Mouse (Mus musculus) lung, postnatal 0 days (tissue): ENCODE measurements at regions not wholly inside any gene's neighbourhood (a gene's known extent, or its start where the extent isn't known, plus 50 kb on each side); places are given as distances from the start of the nearest gene placed in this dataset.

ENCODE experiments used
- ATAC-seq: fragments of 200-750 bp; cut with Nextera tagmentation; 2 replicates; pipeline ENCODE4 v1.8.0; 2017; ENCODE audit warnings: moderate library complexity
- DNase-seq: peaks from one replicate; pipeline ENCODE4 v3.0.0-alpha.2; 2016; ENCODE audit warnings: low spot score
- H3K27ac ChIP-seq: fragments of 300-500 bp; sonication (generic); 2 replicates; pipeline ENCODE4 v1.5.1; 2014; ENCODE audit warnings: antibody characterized with exemption, mild to moderate bottlenecking, low read length, mixed read lengths
- H3K27me3 ChIP-seq: fragments of 300-500 bp; sonication (generic); replicated peaks from 2 replicates; pipeline ENCODE4 v1.6.1; 2014; ENCODE audit warnings: low read length, mixed read lengths; ENCODE audit not compliant: insufficient read depth
- H3K36me3 ChIP-seq: fragments of 300-500 bp; sonication (generic); 2 replicates; pipeline ENCODE4 v1.6.1; 2014; ENCODE audit warnings: low read length, mixed read lengths; ENCODE audit not compliant: insufficient read depth
- H3K4me1 ChIP-seq: fragments of 300-500 bp; sonication (generic); 2 replicates; pipeline ENCODE4 v1.6.1; 2014; ENCODE audit warnings: antibody characterized with exemption, low read depth, low read length, mixed read lengths; ENCODE audit not compliant: insufficient read depth
- H3K4me2 ChIP-seq: fragments of 300-500 bp; sonication (generic); replicated peaks from 2 replicates; pipeline ENCODE4 v1.6.1; 2014; ENCODE audit warnings: low read depth, mild to moderate bottlenecking, low read length, moderate library complexity, mixed read lengths
- H3K4me3 ChIP-seq: fragments of 300-500 bp; sonication (generic); 2 replicates; pipeline ENCODE4 v1.5.1; 2014; ENCODE audit warnings: low read depth, low read length
- H3K9ac ChIP-seq: fragments of 300-500 bp; sonication (generic); replicated peaks from 2 replicates; pipeline ENCODE4 v1.6.1; 2014; ENCODE audit warnings: low read depth, mild to moderate bottlenecking
- H3K9me3 ChIP-seq: fragments of 300-500 bp; sonication (generic); 2 replicates; pipeline ENCODE4 v1.6.1; 2016; ENCODE audit warnings: low read length, mixed read lengths
- CTCF ChIP-seq: IDR thresholded peaks from 2 replicates; pipeline ENCODE4 v1.5.1; 2016; ENCODE audit warnings: antibody characterized with exemption, mild to moderate bottlenecking
- EP300 ChIP-seq: IDR thresholded peaks from 2 replicates; pipeline ENCODE4 v1.6.1; 2016; ENCODE audit warnings: antibody characterized with exemption, mild to moderate bottlenecking, control low read depth
- WGBS: fragments of 180-500 bp; shearing (Covaris S2); extraction: QIAGEN DNeasy Blood & Tissue Kit; methylation state at CpG from one replicate; pipeline ENCODE4 v1.1.7; 2014; 5-methylcytosine and 5-hydroxymethylcytosine counted together

DNA sequence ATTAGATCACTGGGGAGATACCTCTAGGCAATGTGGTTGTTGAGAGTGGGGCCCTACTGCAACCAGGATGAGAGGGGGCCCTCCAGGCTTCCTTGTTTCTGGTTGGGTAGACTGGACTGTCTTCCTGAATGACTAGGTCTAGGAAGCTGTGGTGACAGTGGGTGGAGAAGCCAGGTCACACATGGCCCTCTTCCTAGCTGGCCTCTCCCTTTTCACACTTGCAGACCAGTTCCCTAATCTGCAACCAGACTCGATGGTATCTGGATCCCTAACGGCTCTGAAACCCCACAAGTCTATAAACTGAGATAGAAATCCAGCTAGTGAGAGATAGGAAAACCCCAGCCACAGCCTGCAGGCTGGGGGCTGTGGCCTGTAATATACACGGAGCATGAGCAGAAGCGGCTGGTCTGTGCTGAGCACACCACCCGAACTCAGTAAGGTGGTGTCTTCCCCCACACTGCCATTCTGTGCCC, 87.8 kb downstream of the Cpn2 start:
- DNase-seq, result no peak
- Histone ChIP-seq H3K27me3 (no peaks in the 10 kb centered on the region), H3K36me3 (no peaks in the 10 kb centered on the region), H3K4me1 (peaks cover 8% of the 10 kb centered on the region), H3K9me3 (no peaks in the 10 kb centered on the region), H3K4me3 (no peak overlapping the region), H3K27ac (no peak overlapping the region), H3K4me2 (no peak overlapping the region), H3K9ac (no peak overlapping the region)
- no peak for ATAC-seq
- 67% methylated on average over 5 of the region's 5 CpGs for WGBS
- TF ChIP-seq EP300, result no peak
- TF ChIP-seq CTCF, result no peak

DNA sequence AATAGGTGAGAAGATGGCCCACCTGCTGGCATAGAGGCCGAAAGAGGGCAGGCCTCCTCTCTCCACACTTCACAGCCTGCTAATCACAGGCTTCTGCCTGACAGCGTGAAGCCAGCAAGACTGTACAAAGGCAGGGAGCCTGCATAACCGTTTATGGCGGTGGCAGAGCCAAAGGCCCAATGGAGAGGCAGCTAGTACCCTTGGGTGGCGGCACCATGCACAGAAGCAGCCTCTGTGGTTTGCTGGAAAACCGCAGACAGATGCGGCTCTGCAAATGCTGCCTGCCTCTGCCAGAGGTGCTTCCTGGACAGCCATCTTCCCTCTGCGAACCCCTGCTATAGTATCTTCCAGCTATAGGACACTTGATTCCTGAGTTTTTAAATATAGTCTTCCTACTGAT, 86.2 kb downstream of the Cpn2 start:
- DNase-seq, result no peak
- TF ChIP-seq EP300 (no peak), CTCF (no peak)

DNA sequence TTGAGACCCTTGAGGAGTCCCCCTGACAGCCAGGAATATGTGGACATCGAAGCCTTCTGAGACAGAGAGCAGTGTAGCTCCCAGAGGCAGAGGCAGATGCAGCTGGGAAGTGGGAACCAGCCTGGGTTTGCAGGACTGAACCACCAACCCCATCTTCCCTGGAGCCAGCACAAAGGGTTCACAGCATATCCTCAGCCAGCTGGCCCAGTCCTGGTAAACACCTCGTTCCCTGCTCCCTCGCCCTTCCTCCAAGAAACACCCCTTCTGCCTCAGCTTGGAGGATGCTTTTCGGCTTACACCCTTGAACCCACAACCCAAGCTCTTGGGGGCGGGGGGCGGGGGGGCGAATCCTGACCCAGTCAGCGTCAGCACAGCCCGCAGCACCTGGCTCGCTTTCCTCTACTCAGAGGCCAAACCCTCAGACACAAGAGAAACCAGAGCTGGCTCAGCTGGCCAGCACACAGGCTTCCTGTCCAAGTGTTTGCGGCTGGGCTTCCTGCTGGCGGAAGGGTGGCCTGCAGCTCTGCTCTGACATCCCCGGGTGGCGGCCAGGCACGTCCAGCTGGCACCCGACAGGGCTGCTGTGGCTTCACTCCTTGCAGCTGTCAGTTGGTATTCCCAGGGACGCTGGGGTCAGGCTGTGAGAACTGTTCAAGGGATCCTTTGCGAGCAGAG, 82.6 kb downstream of the Cpn2 start:
- H3K4me1 ChIP-seq, result peaks cover 31% of the 10 kb centered on the region

More for the DNA sequence above, 86.2 kb downstream of the Cpn2 start:
- H3K4me1 ChIP-seq, result peaks cover 15% of the 10 kb centered on the region
- no peaks in the 10 kb centered on the region for H3K36me3 ChIP-seq
- H3K9ac ChIP-seq, result no peak overlapping the region
- no peak overlapping the region for H3K4me3 ChIP-seq
- H3K27me3 ChIP-seq, result no peaks in the 10 kb centered on the region
- no peaks in the 10 kb centered on the region for H3K9me3 ChIP-seq
- WGBS, result 79% methylated on average over 8 of the region's 8 CpGs
- no peak overlapping the region for H3K27ac ChIP-seq
- H3K4me2 ChIP-seq, result no peak overlapping the region
- no peak for ATAC-seq

DNA sequence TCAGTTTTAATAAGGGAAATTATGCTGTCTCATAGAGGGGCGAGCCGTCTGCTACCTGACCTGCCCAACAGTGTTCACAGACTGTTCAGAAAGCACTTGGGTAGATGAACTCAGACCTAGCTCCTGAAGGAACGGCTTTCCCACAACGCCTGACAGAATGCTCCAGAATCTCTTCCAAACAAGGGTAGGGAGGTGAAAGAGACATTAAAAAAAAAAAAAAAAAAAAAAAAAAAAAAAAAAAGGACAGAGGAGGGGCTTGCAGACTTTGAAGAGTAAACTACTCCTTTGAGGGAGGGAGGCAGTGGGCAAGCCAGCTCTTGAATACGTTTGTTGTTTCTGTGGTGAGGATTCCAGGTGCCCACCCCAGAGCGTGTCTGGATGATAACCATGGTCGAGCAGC, 81.6 kb downstream of the Cpn2 start:
- H3K27me3 ChIP-seq, result no peaks in the 10 kb centered on the region
- H3K4me1 ChIP-seq, result peaks cover 31% of the 10 kb centered on the region
- no peaks in the 10 kb centered on the region for H3K36me3 ChIP-seq
- no peak overlapping the region for H3K4me3 ChIP-seq
- TF ChIP-seq CTCF, result no peak
- no peak for TF ChIP-seq EP300
- H3K27ac ChIP-seq, result peak overlapping the region; percentile 86
- H3K9me3 ChIP-seq, result no peaks in the 10 kb centered on the region
- no peak overlapping the region for H3K9ac ChIP-seq
- DNase-seq, result peak; percentile 40
- WGBS, result 30% methylated on average over 7 of the region's 7 CpGs
- no peak for ATAC-seq
- H3K4me2 ChIP-seq, result no peak overlapping the region; the same call in 1 of the 2 replicates

More for the DNA sequence above, 82.6 kb downstream of the Cpn2 start:
- 5% methylated on average over 18 of the region's 18 CpGs for WGBS
- ATAC-seq (peak; percentile 69), DNase-seq (peak; percentile 96)
- no peak overlapping the region for H3K9ac ChIP-seq
- no peak overlapping the region for H3K4me3 ChIP-seq
- peak; percentile 63 for TF ChIP-seq CTCF
- TF ChIP-seq EP300, result peak; percentile 85
- H3K36me3 ChIP-seq, result no peaks in the 10 kb centered on the region
- peak overlapping the region; percentile 86 for H3K27ac ChIP-seq
- no peaks in the 10 kb centered on the region for H3K9me3 ChIP-seq
- H3K4me2 ChIP-seq, result peak overlapping the region; percentile 30
- H3K27me3 ChIP-seq, result no peaks in the 10 kb centered on the region

DNA sequence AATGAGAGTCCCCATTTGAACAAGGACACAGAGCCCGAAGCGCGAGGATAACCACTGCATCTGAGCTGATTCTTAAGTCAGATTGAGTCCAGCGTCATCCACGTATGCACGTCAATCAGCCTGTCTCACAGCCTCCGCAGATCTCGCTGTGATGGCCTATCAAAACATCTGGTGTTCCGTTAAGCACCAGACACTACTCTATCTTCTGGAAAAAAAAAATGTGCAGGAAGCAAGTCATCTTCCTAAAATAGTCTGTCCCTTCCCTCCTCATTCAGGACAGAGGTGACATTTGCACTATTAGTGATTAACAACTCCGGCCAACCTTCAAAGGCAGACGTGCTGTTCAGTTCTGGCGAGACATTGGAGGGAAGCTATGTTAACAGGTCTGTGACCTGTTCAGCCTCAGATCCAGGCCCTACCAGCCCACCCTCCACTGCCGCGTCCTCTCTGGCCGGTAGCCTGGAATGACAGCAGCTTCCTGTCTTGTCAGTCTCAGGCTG, 81.0 kb downstream of the Cpn2 start:
- peak overlapping the region; percentile 86 for H3K27ac ChIP-seq
- 36% methylated on average over 15 of the region's 15 CpGs for WGBS
- ATAC-seq (peak; percentile 3; the same call in 1 of the 2 replicates), DNase-seq (peak; percentile 87)
- H3K4me1 ChIP-seq, result peaks cover 31% of the 10 kb centered on the region
- H3K27me3 ChIP-seq, result no peaks in the 10 kb centered on the region
- no peaks in the 10 kb centered on the region for H3K9me3 ChIP-seq
- no peaks in the 10 kb centered on the region for H3K36me3 ChIP-seq
- TF ChIP-seq EP300 (peak; percentile 88), CTCF (no peak)
- no peak overlapping the region for H3K4me3 ChIP-seq
- no peak overlapping the region; the same call in 1 of the 2 replicates for H3K4me2 ChIP-seq
- no peak overlapping the region for H3K9ac ChIP-seq

DNA sequence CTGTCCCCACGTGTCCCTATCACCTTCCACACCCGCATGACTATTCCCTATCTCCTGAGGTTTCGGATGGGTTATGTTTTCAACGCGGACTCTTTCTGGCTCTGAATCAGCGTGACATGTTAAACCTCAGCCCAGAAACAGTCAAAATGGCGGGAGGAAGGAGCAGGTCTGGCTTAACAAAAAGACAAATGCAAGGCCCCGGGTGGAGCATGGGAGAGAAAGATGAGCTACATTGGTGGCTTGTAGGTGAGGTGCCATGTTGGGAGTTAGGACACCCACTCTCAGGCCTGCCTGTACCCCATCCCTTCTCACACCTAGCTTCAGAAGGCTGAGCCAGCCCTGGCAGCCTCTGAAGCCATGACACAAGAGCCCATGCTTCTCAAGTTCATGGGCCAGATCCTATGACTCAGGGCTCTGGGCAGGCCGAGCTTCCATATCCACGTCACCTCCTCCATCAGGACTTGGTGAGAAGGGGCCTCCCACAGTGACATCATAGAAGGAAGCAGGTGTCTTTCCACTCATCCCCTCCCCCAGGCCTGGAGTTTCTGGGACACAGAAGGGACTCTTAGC, 80.5 kb downstream of the Cpn2 start:
- H3K4me2 ChIP-seq, result peak overlapping the region; percentile 47; the same call in 1 of the 2 replicates
- WGBS, result 39% methylated on average over 10 of the region's 10 CpGs
- H3K27ac ChIP-seq, result peak overlapping the region; percentile 86
- peaks cover 31% of the 10 kb centered on the region for H3K4me1 ChIP-seq
- no peak overlapping the region for H3K4me3 ChIP-seq
- H3K27me3 ChIP-seq, result no peaks in the 10 kb centered on the region
- no peaks in the 10 kb centered on the region for H3K9me3 ChIP-seq
- TF ChIP-seq EP300, result no peak
- TF ChIP-seq CTCF, result no peak
- peak; percentile 33 for ATAC-seq
- no peak overlapping the region for H3K9ac ChIP-seq
- no peaks in the 10 kb centered on the region for H3K36me3 ChIP-seq
- DNase-seq, result peak; percentile 93
